Mouse (Mus musculus) liver, postnatal 0 days (tissue): ENCODE data around the gene Nr6a1. TPM values are rescaled to one million over a fixed set of nuclear protein-coding genes. Genes with fewer than 3 reads are reported as not detected.

Source experiments
- ATAC-seq: fragments of 200-750 bp; cut with Nextera tagmentation; 2 replicates; pipeline ENCODE4 v1.8.0; 2017; ENCODE audit warnings: mild to moderate bottlenecking, moderate library complexity
- DNase-seq: peaks from one replicate; pipeline ENCODE4 v3.0.0-alpha.2; 2016
- H3K27ac ChIP-seq: fragments of 300-500 bp; sonication (generic); 2 replicates; pipeline ENCODE4 v1.5.1; 2014; ENCODE audit warnings: antibody characterized with exemption, moderate library complexity, mild to moderate bottlenecking, low read depth
- H3K27me3 ChIP-seq: fragments of 300-500 bp; sonication (generic); 2 replicates; pipeline ENCODE4 v1.6.1; 2014; ENCODE audit warnings: low read length, control low read depth, mixed read lengths; ENCODE audit not compliant: insufficient read depth
- H3K36me3 ChIP-seq: fragments of 300-500 bp; sonication (generic); replicated peaks from 2 replicates; pipeline ENCODE4 v1.6.1; 2014; ENCODE audit warnings: mild to moderate bottlenecking, control low read depth, low read length, moderate library complexity, mixed read lengths; ENCODE audit not compliant: insufficient read depth
- H3K4me1 ChIP-seq: fragments of 300-500 bp; sonication (generic); 2 replicates; pipeline ENCODE4 v1.6.1; 2014; ENCODE audit warnings: antibody characterized with exemption, mild to moderate bottlenecking, control low read depth; ENCODE audit not compliant: insufficient read depth
- H3K4me2 ChIP-seq: fragments of 300-500 bp; sonication (generic); 2 replicates; pipeline ENCODE4 v1.6.1; 2014; ENCODE audit warnings: low read depth, mild to moderate bottlenecking, low read length, moderate library complexity, mixed read lengths
- H3K4me3 ChIP-seq: fragments of 300-500 bp; sonication (generic); 2 replicates; pipeline ENCODE4 v1.5.1; 2014; ENCODE audit warnings: low read depth, low read length
- H3K9ac ChIP-seq: fragments of 300-500 bp; sonication (generic); replicated peaks from 2 replicates; pipeline ENCODE4 v1.6.1; 2014; ENCODE audit warnings: mild to moderate bottlenecking, moderate library complexity
- H3K9me3 ChIP-seq: fragments of 300-500 bp; sonication (generic); 2 replicates; pipeline ENCODE4 v1.6.1; 2016; ENCODE audit warnings: mild to moderate bottlenecking, control low read depth, low read length, mixed read lengths
- CTCF ChIP-seq: sonication (generic); IDR thresholded peaks from 2 replicates; pipeline ENCODE4 v1.5.1; 2016; ENCODE audit warnings: antibody characterized with exemption, low read depth
- EP300 ChIP-seq: IDR thresholded peaks from 2 replicates; pipeline ENCODE4 v1.6.1; 2016; ENCODE audit warnings: antibody characterized with exemption, low read depth, mild to moderate bottlenecking
- WGBS: fragments of 180-500 bp; shearing (Covaris S2); extraction: QIAGEN DNeasy Blood & Tissue Kit; methylation state at CpG from one replicate; pipeline ENCODE4 v1.1.7; 2014; ENCODE audit not compliant: insufficient replicate concordance; 5-methylcytosine and 5-hydroxymethylcytosine counted together
- polyA plus RNA-seq: library from polyadenylated mRNA; unstranded; fragments of >200 nt; fragmentation: Nextera tagmentation; extraction: Ambion mirVana; gene quantifications from 2 replicates; pipeline ENCODE4 v1.2.1, GENCODE M21; 2015

Nr6a1 gene
- polyA plus RNA-seq, 1 experiment from 2014 or later, result 1.1 TPM

DNA sequence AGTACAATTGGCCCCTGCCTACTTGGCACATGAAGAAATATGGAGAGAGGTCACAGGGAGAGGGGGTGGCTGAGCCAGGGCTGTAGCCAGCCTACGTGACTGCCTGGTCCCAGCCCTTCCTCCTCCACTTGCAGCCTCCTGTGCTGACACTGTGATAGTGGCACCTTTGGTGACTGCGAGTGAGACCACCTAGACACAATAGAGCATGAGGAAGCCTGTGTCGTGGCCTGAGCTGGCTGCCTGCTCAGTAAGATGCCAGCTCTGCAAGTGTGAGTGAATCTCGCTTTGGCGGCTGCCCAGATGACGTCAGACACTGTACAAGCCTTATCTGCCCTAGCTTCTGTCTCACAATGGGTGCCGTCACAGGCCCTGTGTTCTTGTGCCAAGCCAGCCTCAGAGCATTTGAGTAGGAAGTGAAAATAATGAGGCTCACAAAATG is 22.8 kb upstream of the Nr6a1 start:
- DNase-seq (peak; percentile 80), ATAC-seq (peak; percentile 95)
- H3K9me3 ChIP-seq, result no peaks in the 10 kb centered on the region
- TF ChIP-seq EP300 (peak; percentile 63), CTCF (no peak)
- no peak overlapping the region for H3K4me3 ChIP-seq
- peaks cover 4% of the 10 kb centered on the region; the same call in 1 of the 2 replicates for H3K4me1 ChIP-seq
- H3K27ac ChIP-seq, result no peak overlapping the region
- no peak overlapping the region for H3K9ac ChIP-seq
- no peak overlapping the region for H3K4me2 ChIP-seq
- H3K36me3 ChIP-seq, result no peaks in the 10 kb centered on the region
- H3K27me3 ChIP-seq, result no peaks in the 10 kb centered on the region
- WGBS, result 55% methylated on average over 7 of the region's 7 CpGs

GRCm38 (mm10) chr2:38947566-38947965 is 20.1 kb upstream of the Nr6a1 start:
- Histone ChIP-seq H3K27me3 (no peaks in the 10 kb centered on the region), H3K9ac (no peak overlapping the region), H3K36me3 (no peaks in the 10 kb centered on the region), H3K27ac (no peak overlapping the region), H3K4me1 (peaks cover 4% of the 10 kb centered on the region; the same call in 1 of the 2 replicates), H3K9me3 (no peaks in the 10 kb centered on the region), H3K4me2 (no peak overlapping the region), H3K4me3 (no peak overlapping the region)
- TF ChIP-seq CTCF (no peak), EP300 (no peak)
- DNase-seq, result no peak
- no peak for ATAC-seq
- 44% methylated on average over 7 of the region's 7 CpGs for whole genome bisulfite sequencing

- Histone ChIP-seq H3K4me2 (no peak overlapping the region), H3K4me3 (no peak overlapping the region), H3K4me1 (no peaks in the 10 kb centered on the region), H3K9ac (no peak overlapping the region), H3K9me3 (no peaks in the 10 kb centered on the region), H3K36me3 (no peaks in the 10 kb centered on the region), H3K27me3 (no peaks in the 10 kb centered on the region), H3K27ac (no peak overlapping the region)
- no peak for TF ChIP-seq EP300
- no peak for TF ChIP-seq CTCF
- ATAC-seq (no peak), DNase-seq (peak; percentile 8)
- WGBS, result 62% methylated on average over 3 of the region's 3 CpGs
Observed at GRCm38 (mm10) chr2:38944460-38945161, 17.1 kb upstream of the Nr6a1 start.

- H3K9me3 ChIP-seq, result no peaks in the 10 kb centered on the region
- DNase-seq, result peak; percentile 9
- no peak overlapping the region for H3K4me3 ChIP-seq
- H3K4me1 ChIP-seq, result no peaks in the 10 kb centered on the region
- ATAC-seq, result no peak
- no peak overlapping the region for H3K9ac ChIP-seq
- H3K27me3 ChIP-seq, result no peaks in the 10 kb centered on the region
- WGBS, result 49% methylated on average over 2 of the region's 2 CpGs
- TF ChIP-seq CTCF, result no peak
- no peak for TF ChIP-seq EP300
- H3K27ac ChIP-seq, result no peak overlapping the region
- no peak overlapping the region for H3K4me2 ChIP-seq
- H3K36me3 ChIP-seq, result no peaks in the 10 kb centered on the region
Observed at GRCm38 (mm10) chr2:38943977-38944376, 16.5 kb upstream of the Nr6a1 start.

GRCm38 (mm10) chr2:38943161-38943560 is 15.7 kb upstream of the Nr6a1 start:
- Histone ChIP-seq H3K4me2 (no peak overlapping the region), H3K4me3 (no peak overlapping the region), H3K27ac (no peak overlapping the region), H3K36me3 (no peaks in the 10 kb centered on the region), H3K9ac (no peak overlapping the region), H3K4me1 (no peaks in the 10 kb centered on the region), H3K9me3 (no peaks in the 10 kb centered on the region), H3K27me3 (no peaks in the 10 kb centered on the region)
- ATAC-seq (no peak), DNase-seq (no peak)
- TF ChIP-seq EP300 (no peak), CTCF (no peak)
- WGBS, result 74% methylated on average over 5 of the region's 5 CpGs

DNA sequence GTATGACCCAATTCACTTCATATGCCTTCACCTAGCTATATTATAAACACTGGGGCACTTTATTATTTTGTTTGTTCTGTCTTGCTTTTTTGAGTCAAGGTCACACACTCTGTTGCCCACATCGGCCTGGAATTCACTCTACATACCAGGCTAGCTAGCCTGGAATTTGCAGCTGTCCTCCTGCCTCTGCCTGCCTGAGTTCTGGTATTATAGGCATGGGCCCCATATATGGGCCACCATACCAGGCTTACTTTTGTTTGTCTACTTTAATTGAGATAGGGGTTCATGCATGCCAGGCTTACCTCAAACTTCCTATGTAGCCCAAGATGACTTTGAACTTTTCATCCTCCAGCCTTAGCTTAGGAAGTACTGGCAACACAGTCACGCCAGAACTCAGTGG is 14.4 kb upstream of the Nr6a1 start:
- Histone ChIP-seq H3K27me3 (no peaks in the 10 kb centered on the region), H3K4me3 (no peak overlapping the region), H3K27ac (no peak overlapping the region), H3K4me1 (no peaks in the 10 kb centered on the region), H3K36me3 (no peaks in the 10 kb centered on the region), H3K9me3 (no peaks in the 10 kb centered on the region), H3K4me2 (no peak overlapping the region), H3K9ac (no peak overlapping the region)
- TF ChIP-seq CTCF (no peak), EP300 (no peak)
- no peak for ATAC-seq
- peak; percentile 3 for DNase-seq
- WGBS, result 67% methylated on average over 2 of the region's 2 CpGs

DNA sequence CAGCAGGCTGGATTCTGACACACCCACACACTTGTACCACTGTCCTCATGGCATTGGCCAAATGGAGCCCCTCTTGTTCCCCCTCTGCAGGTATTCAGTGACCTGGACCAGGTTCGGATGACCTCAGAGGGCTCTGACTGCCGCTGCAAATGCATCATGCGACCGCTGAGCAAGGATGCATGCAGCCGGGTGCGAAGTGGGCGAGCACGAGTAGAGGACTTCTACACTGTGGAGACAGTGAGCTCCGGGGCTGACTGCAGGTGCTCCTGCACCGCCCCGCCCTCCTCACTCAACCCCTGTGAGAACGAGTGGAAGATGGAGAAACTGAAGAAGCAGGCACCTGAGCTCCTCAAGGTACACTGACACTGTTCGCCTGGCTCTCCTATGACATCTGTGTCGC is 13.9 kb upstream of the Nr6a1 start:
- WGBS, result 78% methylated on average over 14 of the region's 14 CpGs
- Histone ChIP-seq H3K36me3 (no peaks in the 10 kb centered on the region), H3K4me2 (no peak overlapping the region), H3K4me1 (no peaks in the 10 kb centered on the region), H3K27me3 (no peaks in the 10 kb centered on the region), H3K27ac (no peak overlapping the region), H3K9me3 (no peaks in the 10 kb centered on the region), H3K9ac (no peak overlapping the region), H3K4me3 (no peak overlapping the region)
- ATAC-seq (no peak), DNase-seq (peak; percentile 10)
- TF ChIP-seq CTCF (no peak), EP300 (no peak)
